Mouse (Mus musculus): ENCODE results near the gene Hbb-y. TPM values are rescaled to one million over a fixed set of nuclear protein-coding genes. Genes with fewer than 3 reads are reported as not detected.
A peak's percentile ranks its signal among the peaks of the same experiment; 100 is the strongest.

Hbb-y gene
- total and polyA plus RNA-seq, 3 experiments = 0.11 TPM; not detected in 2

- H3K4me1 ChIP-seq (ENCODE audit: control insufficient read depth in 1 of 2, insufficient read depth in 2 of 2, low read length in 2 of 2) = peaks cover 23 to 26% of the 10 kb centered on the region in 2 experiments
- peak overlapping the region; percentile 65 for H3K9ac ChIP-seq (ENCODE audit: control insufficient read depth, low read depth, low read length, poor library complexity, severe bottlenecking)
- H3K36me3 ChIP-seq (ENCODE audit: control insufficient read depth in 1 of 2, insufficient read depth in 2 of 2, low read length in 2 of 2) = peaks cover 0 to 29% of the 10 kb centered on the region in 2 experiments; a peak in 2 of 4 replicates
- no peaks in the 10 kb centered on the region for H3K79me2 ChIP-seq (ENCODE audit: control insufficient read depth, insufficient read depth, low read length, poor library complexity)
- H3K4me3 ChIP-seq (ENCODE audit: control insufficient read depth in 1 of 2, insufficient read depth in 1 of 2, low read depth in 2 of 2, low read length in 2 of 2) = peak overlapping the region in 1 of 2 experiments; percentile 36; a peak in 3 of 4 replicates
- DNase-seq (ENCODE audit: low read depth, low spot score) = peak; percentile 80
- no peaks in the 10 kb centered on the region for H3K9me3 ChIP-seq (replicated peaks; ENCODE audit: insufficient read depth, low read length)
- no peaks in the 10 kb centered on the region for H3K27me3 ChIP-seq (ENCODE audit: control insufficient read depth in 1 of 2, insufficient read depth in 2 of 2, low read length in 2 of 2)
- H3K27ac ChIP-seq (ENCODE audit: control insufficient read depth, low read depth, low read length) = peak overlapping the region; percentile 92
- TF ChIP-seq NELFE (IDR thresholded peaks at IDR 0.05; ENCODE audit: low read depth, low read length) (no peak), MXI1 (IDR thresholded peaks at IDR 0.05; ENCODE audit: low read depth, low read length) (no peak), USF2 (IDR thresholded peaks at IDR 0.05; ENCODE audit: borderline replicate concordance in 1 of 2, insufficient read depth in 1 of 2, low read depth in 1 of 2, low read length in 2 of 2) (no peak), POLR2AphosphoS2 (IDR thresholded peaks at IDR 0.05; ENCODE audit: low read length) (no peak), GATA1 (IDR thresholded peaks at IDR 0.05; ENCODE audit: low read depth, low read length) (peak; percentile 93), ZC3H11A (IDR thresholded peaks at IDR 0.05; ENCODE audit: low read depth, low read length) (no peak), ZMIZ1 (IDR thresholded peaks at IDR 0.05; ENCODE audit: low read depth, low read length) (no peak), ELF1 (IDR thresholded peaks at IDR 0.05; ENCODE audit: low read depth, low read length) (peak; percentile 45; the same call in 1 of the 2 replicates), GABPA (IDR thresholded peaks at IDR 0.05; ENCODE audit: low read depth, low read length) (no peak), HCFC1 (IDR thresholded peaks at IDR 0.05; ENCODE audit: low read depth, low read length) (no peak), POLR2AphosphoS5 (IDR thresholded peaks at IDR 0.05; ENCODE audit: borderline replicate concordance, low read depth, low read length) (no peak), UBTF (IDR thresholded peaks at IDR 0.05; ENCODE audit: borderline replicate concordance, insufficient read depth, low read depth, low read length) (no peak), E2F4 (IDR thresholded peaks at IDR 0.05; ENCODE audit: borderline replicate concordance, low read depth, low read length) (no peak), MYC (IDR thresholded peaks at IDR 0.05; ENCODE audit: low read depth, low read length) (0 out of 2 replicates have a peak, but pooled peaks have one; percentile 48), CTCF (IDR thresholded peaks at IDR 0.05 in 2 of 3, conservative IDR thresholded peaks at IDR 0.05 in 1 of 3; ENCODE audit: control insufficient read depth in 1 of 3, insufficient read depth in 1 of 3, low read depth in 2 of 3, low read length in 3 of 3, poor library complexity in 1 of 3, severe bottlenecking in 1 of 3) (no peak), ETS1 (IDR thresholded peaks at IDR 0.05; ENCODE audit: low read depth, low read length) (peak; percentile 87), BHLHE40 (IDR thresholded peaks at IDR 0.05; ENCODE audit: borderline replicate concordance, low read depth, low read length) (no peak), MAFK (IDR thresholded peaks at IDR 0.05; ENCODE audit: borderline replicate concordance, low read depth, low read length) (no peak), EP300 (IDR thresholded peaks at IDR 0.05; ENCODE audit: low read depth in 1 of 2, low read length in 2 of 2) (peak; percentile 94 to 95), TAL1 (IDR thresholded peaks at IDR 0.05; ENCODE audit: low read length) (peak; percentile 86), ZNF384 (IDR thresholded peaks at IDR 0.05; ENCODE audit: low read depth, low read length) (no peak; the same call in 1 of the 2 replicates), SIN3A (IDR thresholded peaks at IDR 0.05; ENCODE audit: low read length) (peak; percentile 70), CHD1 (IDR thresholded peaks at IDR 0.05; ENCODE audit: low read depth, low read length) (no peak), SMC3 (IDR thresholded peaks at IDR 0.05; ENCODE audit: low read depth, low read length) (no peak), MEF2A (IDR thresholded peaks at IDR 0.05; ENCODE audit: extremely low read depth, insufficient replicate concordance, low read depth, low read length, poor library complexity, severe bottlenecking) (no peak), MAX (IDR thresholded peaks at IDR 0.05; ENCODE audit: low read length) (no peak), CHD2 (IDR thresholded peaks at IDR 0.05; ENCODE audit: low read length) (no peak), USF1 (IDR thresholded peaks at IDR 0.05; ENCODE audit: low read depth, low read length) (no peak), NRF1 (IDR thresholded peaks at IDR 0.05; ENCODE audit: insufficient read depth, low read depth, low read length, poor library complexity, severe bottlenecking) (no peak), ZKSCAN1 (IDR thresholded peaks at IDR 0.05; ENCODE audit: low read depth, low read length) (no peak), RAD21 (IDR thresholded peaks at IDR 0.05; ENCODE audit: low read depth, low read length) (no peak), KAT2A (conservative IDR thresholded peaks at IDR 0.05; ENCODE audit: low read depth, low read length) (no peak), RCOR1 (IDR thresholded peaks at IDR 0.05; ENCODE audit: low read depth, low read length) (peak; percentile 70), TBP (IDR thresholded peaks at IDR 0.05; ENCODE audit: low read depth, low read length) (no peak), MYB (IDR thresholded peaks at IDR 0.05; ENCODE audit: low read depth, low read length) (peak; percentile 48; the same call in 1 of the 2 replicates), JUND (IDR thresholded peaks at IDR 0.05; ENCODE audit: low read depth, low read length) (peak; percentile 54; the same call in 1 of the 2 replicates), POLR2A (IDR thresholded peaks at IDR 0.05; ENCODE audit: control insufficient read depth in 1 of 2, insufficient read depth in 1 of 2, low read depth in 1 of 2, low read length in 2 of 2, poor library complexity in 1 of 2) (no peak), MAZ (IDR thresholded peaks at IDR 0.05; ENCODE audit: low read depth, low read length) (no peak)
Observed at GRCm38 (mm10) chr7:103812174-103812573, 40.8 kb downstream of the Hbb-y start.

Measured in MEL (cell line).